In genomic region chr5:37083209-37083770, GRCm38 (mm10) we compare ENCODE assay signal across 16 mouse cellular contexts. TPM values are rescaled to one million over a fixed set of nuclear protein-coding genes. Genes with fewer than 3 reads are reported as not detected.
A peak's percentile ranks its signal among the peaks of the same experiment; 100 is the strongest.
DNase-seq lines count a peak whose midpoint lies in the region; ATAC-seq and TF ChIP-seq lines count a peak whose summit lies in the region.
"Had no signal": no experiment of that assay in that cellular context is flagged by ENCODE, and none has a peak within 500 bp of the region (broad histone marks: within the 10 kb centered on the region; RNA-seq: fewer than 3 reads in every experiment).

No protein-coding gene starts in this region.

- DNase-seq in liver, postnatal 0 days = no peak
- DNase-seq in lung, postnatal 14 days = no peak
- DNase-seq in layer of hippocampus, postnatal 14 days (ENCODE audit: low spot score in 2 of 2) = no peak
- DNase-seq in hindbrain, embryonic 14.5 days (ENCODE audit: low spot score) = no peak
- DNase-seq: cerebellum, adult 9-10 months had no signal

- no peaks in the 10 kb centered on the region for H3K36me3 ChIP-seq in liver, postnatal 0 days (replicated peaks; ENCODE audit: insufficient read depth, low read length)
- H3K36me3 ChIP-seq in liver, embryonic 12.5 days = no peaks in the 10 kb centered on the region
- 0 out of 2 replicates have a peak, but pooled peaks cover 3% of the 10 kb centered on the region for H3K36me3 ChIP-seq in forebrain, embryonic 16.5 days (ENCODE audit: control insufficient read depth, insufficient read depth)
- peaks cover 12% of the 10 kb centered on the region for H3K36me3 ChIP-seq in hindbrain, embryonic 14.5 days (replicated peaks; ENCODE audit: control insufficient read depth, insufficient read depth)
- H3K36me3 ChIP-seq: intestine, embryonic 15.5 days; lung, embryonic 15.5 days had no signal

- peak overlapping the region; percentile 49; the same call in 1 of the 2 replicates for H3K27ac ChIP-seq in liver, postnatal 0 days (ENCODE audit: low read depth)
- no peak overlapping the region for H3K27ac ChIP-seq in liver, embryonic 12.5 days
- peak overlapping the region; percentile 89 for H3K27ac ChIP-seq in forebrain, embryonic 16.5 days (ENCODE audit: low read length)
- H3K27ac ChIP-seq in olfactory bulb, adult 2 months (ENCODE audit: insufficient read depth, low read depth, low read length) = 0 out of 2 replicates have a peak overlapping the region, but pooled peaks have one; percentile 25
- H3K27ac ChIP-seq in hindbrain, embryonic 14.5 days = no peak overlapping the region
- H3K27ac ChIP-seq: intestine, embryonic 15.5 days; kidney, postnatal 0 days; lung, embryonic 15.5 days had no signal

- WGBS in liver, postnatal 0 days (ENCODE audit: insufficient replicate concordance) = 50% methylated on average over 7 of the region's 7 CpGs
- whole genome bisulfite sequencing in liver, embryonic 12.5 days (ENCODE audit: insufficient replicate concordance) = 57% methylated on average over 7 of the region's 7 CpGs
- WGBS in forebrain, embryonic 16.5 days = 50% methylated on average over 7 of the region's 7 CpGs
- 62% methylated on average over 7 of the region's 7 CpGs for WGBS in olfactory bulb, adult 2 months
- 76% methylated on average over 7 of the region's 7 CpGs for WGBS in hindbrain, embryonic 14.5 days

- no peaks in the 10 kb centered on the region for H3K27me3 ChIP-seq in liver, postnatal 0 days (ENCODE audit: insufficient read depth, low read length)
- H3K27me3 ChIP-seq in liver, embryonic 12.5 days (replicated peaks) = no peaks in the 10 kb centered on the region; the same call in 1 of the 2 replicates
- no peaks in the 10 kb centered on the region for H3K27me3 ChIP-seq in forebrain, embryonic 16.5 days (replicated peaks; ENCODE audit: control insufficient read depth, insufficient read depth, low read length)
- H3K27me3 ChIP-seq in hindbrain, embryonic 14.5 days (ENCODE audit: control insufficient read depth, insufficient read depth, low read length) = no peaks in the 10 kb centered on the region
- H3K27me3 ChIP-seq: intestine, embryonic 15.5 days; lung, embryonic 15.5 days had no signal

- no peaks in the 10 kb centered on the region for H3K4me1 ChIP-seq in liver, postnatal 0 days (ENCODE audit: insufficient read depth)
- H3K4me1 ChIP-seq in liver, embryonic 12.5 days = no peaks in the 10 kb centered on the region
- peaks cover 35% of the 10 kb centered on the region for H3K4me1 ChIP-seq in forebrain, embryonic 16.5 days (replicated peaks; ENCODE audit: control insufficient read depth, insufficient read depth, low read length)
- peaks cover 40% of the 10 kb centered on the region for H3K4me1 ChIP-seq in olfactory bulb, adult 2 months (ENCODE audit: control insufficient read depth, insufficient read depth, low read length)
- H3K4me1 ChIP-seq in hindbrain, embryonic 14.5 days (replicated peaks; ENCODE audit: control insufficient read depth, insufficient read depth, low read length) = peaks cover 9% of the 10 kb centered on the region; the same call in 1 of the 2 replicates
- H3K4me1 ChIP-seq: intestine, embryonic 15.5 days; lung, embryonic 15.5 days had no signal

- ATAC-seq in liver, postnatal 0 days = no peak
- ATAC-seq in liver, embryonic 12.5 days = no peak
- peak; percentile 32; the same call in 1 of the 2 replicates for ATAC-seq in forebrain, embryonic 16.5 days
- no peak for ATAC-seq in hindbrain, embryonic 14.5 days (ENCODE audit: low FRiP score)

- no peak for TF ChIP-seq CTCF in liver, postnatal 0 days (IDR thresholded peaks at IDR 0.05; ENCODE audit: low read depth)
- no peak for TF ChIP-seq CTCF in olfactory bulb, adult 2 months (IDR thresholded peaks at IDR 0.05; ENCODE audit: insufficient read depth, low read depth, low read length)

- no peak overlapping the region for H3K9ac ChIP-seq in liver, postnatal 0 days (replicated peaks)
- H3K9ac ChIP-seq in liver, embryonic 12.5 days = no peak overlapping the region
- H3K9ac ChIP-seq in forebrain, embryonic 16.5 days (replicated peaks; ENCODE audit: low read depth, low read length) = no peak overlapping the region
- no peak overlapping the region for H3K9ac ChIP-seq in hindbrain, embryonic 14.5 days
- H3K9ac ChIP-seq: intestine, embryonic 15.5 days; lung, embryonic 15.5 days had no signal

- 0 out of 2 replicates have a peak overlapping the region, but pooled peaks have one; percentile 7 for H3K4me2 ChIP-seq in liver, postnatal 0 days (ENCODE audit: low read depth, low read length)
- H3K4me2 ChIP-seq in liver, embryonic 12.5 days = no peak overlapping the region
- no peak overlapping the region for H3K4me2 ChIP-seq in forebrain, embryonic 16.5 days (ENCODE audit: low read length)
- H3K4me2 ChIP-seq in hindbrain, embryonic 14.5 days (replicated peaks) = no peak overlapping the region
- H3K4me2 ChIP-seq: heart, embryonic 11.5 days; intestine, embryonic 15.5 days; lung, embryonic 15.5 days had no signal

- no peak for TF ChIP-seq EP300 in liver, postnatal 0 days (IDR thresholded peaks at IDR 0.05; ENCODE audit: low read depth)

- H3K4me3 ChIP-seq in liver, postnatal 0 days (ENCODE audit: low read depth, low read length) = no peak overlapping the region
- no peak overlapping the region for H3K4me3 ChIP-seq in liver, embryonic 12.5 days
- H3K4me3 ChIP-seq in forebrain, embryonic 16.5 days (replicated peaks; ENCODE audit: low read length) = no peak overlapping the region
- no peak overlapping the region for H3K4me3 ChIP-seq in olfactory bulb, adult 2 months (ENCODE audit: insufficient read depth, low read depth, low read length)
- no peak overlapping the region for H3K4me3 ChIP-seq in hindbrain, embryonic 14.5 days (replicated peaks; ENCODE audit: low read length)
- H3K4me3 ChIP-seq: intestine, embryonic 15.5 days; lung, embryonic 15.5 days had no signal

- TF ChIP-seq POLR2A in olfactory bulb, adult 2 months (IDR thresholded peaks at IDR 0.05; ENCODE audit: insufficient read depth, low read depth, low read length) = no peak

- H3K9me3 ChIP-seq in liver, postnatal 0 days (ENCODE audit: low read length) = no peaks in the 10 kb centered on the region
- H3K9me3 ChIP-seq in liver, embryonic 12.5 days (replicated peaks) = no peaks in the 10 kb centered on the region
- no peaks in the 10 kb centered on the region for H3K9me3 ChIP-seq in forebrain, embryonic 16.5 days (ENCODE audit: control insufficient read depth, low read length)
- H3K9me3 ChIP-seq in hindbrain, embryonic 14.5 days (ENCODE audit: control insufficient read depth, low read length) = no peaks in the 10 kb centered on the region
- H3K9me3 ChIP-seq: intestine, embryonic 15.5 days; lung, embryonic 15.5 days had no signal

RNA-seq across cellular contexts. Expression of gene Gm1043, which starts 1.9 kb away (rescaled TPM):
- not detected in 2 replicates for polyA plus RNA-seq in liver, postnatal 0 days (2015; fragmentation: Nextera tagmentation; extraction: Ambion mirVana)
- polyA plus RNA-seq in liver, embryonic 12.5 days (2016; fragmentation: Nextera tagmentation; extraction: Ambion mirVana) = not detected in 2 replicates
- polyA plus RNA-seq in forebrain, embryonic 16.5 days (2015; fragmentation: Nextera tagmentation; extraction: Ambion mirVana) = 2.6 and 4.3 TPM in 2 replicates
- polyA plus RNA-seq in olfactory bulb, adult 2 months (2012; ENCODE audit: insufficient read depth, insufficient read length, low replicate concordance, missing spikeins) = not detected in 2 replicates
- total RNA-seq in layer of hippocampus, postnatal 14 days (2021) = 10 to 100 TPM; 17.5 to 21.6 TPM
- polyA plus RNA-seq in hindbrain, embryonic 14.5 days (2014; fragmentation: Nextera tagmentation; extraction: Ambion mirVana) = 1.7 and 2.0 TPM in 2 replicates
- total RNA-seq: gastrocnemius, postnatal 4 days; heart, postnatal 4 days; liver, adult 2 months; megakaryocyte, adult 5-6 weeks had no signal
- polyA plus RNA-seq: heart, embryonic 11.5 days; kidney, postnatal 0 days; lung, embryonic 15.5 days had no signal

Comparison
In these comparisons a context has a peak if more than half of its experiments do, and no peak if none do; other contexts are left out.
1. H3K27ac ChIP-seq: peak in liver, postnatal 0 days (single experiment), forebrain, embryonic 16.5 days (single experiment) and olfactory bulb, adult 2 months (single experiment); none in liver, embryonic 12.5 days (single experiment) and hindbrain, embryonic 14.5 days (single experiment).